ENCODE assay signal across 16 mouse cellular contexts in genomic region chr12:97156499-97157110, GRCm38 (mm10).
A peak's percentile ranks its signal among the peaks of the same experiment; 100 is the strongest.
DNase-seq lines count a peak whose midpoint lies in the region; ATAC-seq lines count a peak whose summit lies in the region.
"Had no signal": no experiment of that assay in that cellular context is flagged by ENCODE, and none has a peak within 500 bp of the region (broad histone marks: within the 10 kb centered on the region; RNA-seq: fewer than 3 reads in every experiment).

No protein-coding gene starts in this region.

- 20% methylated on average over 3 of the region's 3 CpGs for WGBS in kidney, embryonic 15.5 days

- no peaks in the 10 kb centered on the region for H3K27me3 ChIP-seq in kidney, embryonic 15.5 days
- H3K27me3 ChIP-seq: neural tube, embryonic 13.5 days had no signal

- DNase-seq in embryo, embryonic 11 days = peak; percentile 25
- no peak for DNase-seq in embryo, embryonic 9.5 days (ENCODE audit: extremely low spot score)
- no peak for DNase-seq in kidney, postnatal 36 days
- peak; percentile 62 for DNase-seq in brain, adult 2 months (ENCODE audit: low read depth, low spot score)
- peak; percentile 29 to 31 for DNase-seq in layer of hippocampus, adult 8-10 months (ENCODE audit: low spot score in 2 of 2)
- DNase-seq in adrenal gland, postnatal 14 days = no peak
- DNase-seq: B cell, adult 2 months; cerebellum, postnatal 25 days; heart, adult 11 months; liver, postnatal 0 days; thymus, postnatal 36 days had no signal

- H3K9ac ChIP-seq in kidney, embryonic 15.5 days = no peak overlapping the region
- H3K9ac ChIP-seq: liver, postnatal 0 days; neural tube, embryonic 13.5 days had no signal

- H3K4me2 ChIP-seq in kidney, embryonic 15.5 days = peak overlapping the region; percentile 28; the same call in 1 of the 2 replicates
- H3K4me2 ChIP-seq: neural tube, embryonic 13.5 days had no signal

- ATAC-seq in kidney, embryonic 15.5 days (replicated peaks; ENCODE audit: low FRiP score) = peak; percentile 77
- no peak for ATAC-seq in monocyte, adult 5-6 weeks (replicated peaks; ENCODE audit: insufficient number of reproducible peaks, low FRiP score, low TSS enrichment, poor library complexity, severe bottlenecking)
- ATAC-seq: liver, postnatal 0 days; midbrain, embryonic 16.5 days had no signal

- H3K27ac ChIP-seq in kidney, embryonic 15.5 days = peak overlapping the region; percentile 81
- H3K27ac ChIP-seq: macrophage; neural tube, embryonic 13.5 days had no signal

- H3K36me3 ChIP-seq in kidney, embryonic 15.5 days = no peaks in the 10 kb centered on the region
- H3K36me3 ChIP-seq: neural tube, embryonic 13.5 days had no signal

- H3K4me3 ChIP-seq in kidney, embryonic 15.5 days (replicated peaks) = no peak overlapping the region
- H3K4me3 ChIP-seq: neural tube, embryonic 13.5 days had no signal

- peaks cover 17% of the 10 kb centered on the region for H3K4me1 ChIP-seq in kidney, embryonic 15.5 days
- H3K4me1 ChIP-seq: neural tube, embryonic 13.5 days had no signal

- H3K9me3 ChIP-seq in kidney, embryonic 15.5 days (replicated peaks) = no peaks in the 10 kb centered on the region
- H3K9me3 ChIP-seq: neural tube, embryonic 13.5 days had no signal

Comparison
In these comparisons a context has a peak if more than half of its experiments do, and no peak if none do; other contexts are left out.
1. DNase-seq: peak in embryo, embryonic 11 days (single experiment), brain, adult 2 months (single experiment) and layer of hippocampus, adult 8-10 months (2 of 2); none in embryo, embryonic 9.5 days (single experiment), kidney, postnatal 36 days (0 of 2) and adrenal gland, postnatal 14 days (single experiment).